Mouse (Mus musculus) brain, adult 2 months (tissue): ENCODE data around the gene Fam222b.

Experiments
- DNase-seq: peaks from one replicate; pipeline ENCODE4 v3.0.0; 2011; ENCODE audit warnings: low read depth, low spot score

The Fam222b gene

GRCm38 (mm10) chr11:78087756-78088281, 6.6 kb upstream of the Fam222b start:
- no peak for DNase-seq

- DNase-seq: peak; percentile 21
Measured at GRCm38 (mm10) chr11:78094137-78094503, 340 bp upstream of the Fam222b start.

GRCm38 (mm10) chr11:78095144-78095516, 670 bp downstream of the Fam222b start:
- no peak for DNase-seq

GRCm38 (mm10) chr11:78097077-78097476, 2.6 kb downstream of the Fam222b start:
- DNase-seq: no peak

GRCm38 (mm10) chr11:78100746-78101145, 6.3 kb downstream of the Fam222b start:
- DNase-seq: no peak

- DNase-seq: no peak
Measured at GRCm38 (mm10) chr11:78102142-78102541, 7.7 kb downstream of the Fam222b start.

GRCm38 (mm10) chr11:78102958-78103747, 8.7 kb downstream of the Fam222b start:
- DNase-seq: no peak

- DNase-seq: no peak
Measured at GRCm38 (mm10) chr11:78104501-78104900, 10.0 kb downstream of the Fam222b start.

GRCm38 (mm10) chr11:78113616-78114015, 19.2 kb downstream of the Fam222b start:
- peak; percentile 56 for DNase-seq

GRCm38 (mm10) chr11:78114676-78115366, 20.4 kb downstream of the Fam222b start:
- no peak for DNase-seq

- peak; percentile 99 for DNase-seq
Measured at GRCm38 (mm10) chr11:78115367-78116145, 21.1 kb downstream of the Fam222b start.

GRCm38 (mm10) chr11:78116146-78116410, 21.6 kb downstream of the Fam222b start:
- DNase-seq: no peak

GRCm38 (mm10) chr11:78118467-78118866, 24.0 kb downstream of the Fam222b start:
- no peak for DNase-seq

- no peak for DNase-seq
Measured at GRCm38 (mm10) chr11:78119898-78120297, 25.4 kb downstream of the Fam222b start.

GRCm38 (mm10) chr11:78121176-78121575, 26.7 kb downstream of the Fam222b start:
- peak; percentile 50 for DNase-seq

- DNase-seq: no peak
Measured at GRCm38 (mm10) chr11:78122815-78123214, 28.4 kb downstream of the Fam222b start.

- DNase-seq: no peak
Measured at GRCm38 (mm10) chr11:78123782-78124181, 29.3 kb downstream of the Fam222b start.

- peak; percentile 18 for DNase-seq
Measured at GRCm38 (mm10) chr11:78125691-78126090, 31.2 kb downstream of the Fam222b start.

GRCm38 (mm10) chr11:78126739-78127138, 32.3 kb downstream of the Fam222b start:
- DNase-seq: no peak

- DNase-seq: no peak
Measured at GRCm38 (mm10) chr11:78129458-78129857, 35.0 kb downstream of the Fam222b start.

- no peak for DNase-seq
Measured at GRCm38 (mm10) chr11:78133915-78134314, 39.5 kb downstream of the Fam222b start.

GRCm38 (mm10) chr11:78134344-78134743, 39.9 kb downstream of the Fam222b start:
- DNase-seq: peak; percentile 47
